ENCODE assay signal across 8 mouse cellular contexts in genomic region chr5:63821176-63821575, GRCm38 (mm10). TPM values are rescaled to one million over a fixed set of nuclear protein-coding genes. Genes with fewer than 3 reads are reported as not detected.
DNase-seq lines count a peak whose midpoint lies in the region.
"Had no signal": no experiment of that assay in that cellular context is flagged by ENCODE, and none has a peak within 500 bp of the region (broad histone marks: within the 10 kb centered on the region; RNA-seq: fewer than 3 reads in every experiment).

No protein-coding gene starts in this region.

- intact Hi-C loops in left cerebral cortex, postnatal 36 days (cut with DNase I): no loop called here

- peak; percentile 10 for DNase-seq in thymus, postnatal 14 days
- DNase-seq in thymus, postnatal 0 days (ENCODE audit: low spot score): no peak
- DNase-seq in liver: peak; percentile 45
- peak; percentile 32 for DNase-seq in lung, postnatal 14 days
- no peak for DNase-seq in ovary, postnatal 14 days (ENCODE audit: low spot score)
- DNase-seq in T-cell, adult 2 months (ENCODE audit: low spot score): no peak
- DNase-seq in left cerebral cortex, postnatal 36 days (ENCODE audit: low spot score in 2 of 2): no peak
- DNase-seq: gastrocnemius, postnatal 10 days had no signal

RNA-seq across cellular contexts. Expression of gene 0610040J01Rik, which starts 9.0 kb away (rescaled TPM):
- polyA plus RNA-seq in thymus, postnatal 0 days (2015; fragmentation: Nextera tagmentation; extraction: Ambion mirVana): 0.47 and 0.69 TPM in 2 replicates
- total RNA-seq in left cerebral cortex, postnatal 36 days (2021): 1 to 10 TPM; 4.3 to 6.2 TPM

Comparison
In these comparisons a context has a peak if more than half of its experiments do, and no peak if none do; other contexts are left out.
1. DNase-seq: peak in thymus, postnatal 14 days (single experiment), liver (single experiment) and lung, postnatal 14 days (single experiment); none in thymus, postnatal 0 days (single experiment), ovary, postnatal 14 days (single experiment), T-cell, adult 2 months (single experiment) and left cerebral cortex, postnatal 36 days (0 of 2).